Mouse (Mus musculus) hindbrain, postnatal 0 days (tissue): ENCODE results near the gene Pard6a. TPM values are rescaled to one million over a fixed set of nuclear protein-coding genes. Genes with fewer than 3 reads are reported as not detected.
A peak's percentile ranks its signal among the peaks of the same experiment; 100 is the strongest.

Experiments used
- ATAC-seq: fragments of 200-750 bp; cut with Nextera tagmentation; 2 replicates; pipeline ENCODE4 v1.8.0; 2017; ENCODE audit warnings: mild to moderate bottlenecking, moderate TSS enrichment, moderate library complexity
- DNase-seq: peaks from one replicate; pipeline ENCODE4 v3.0.0-alpha.2; 2015; ENCODE audit warnings: low spot score
- H3K27ac ChIP-seq: fragments of 300-500 bp; sonication (generic); 2 replicates; pipeline ENCODE4 v1.5.1; 2014; ENCODE audit warnings: mild to moderate bottlenecking
- H3K27me3 ChIP-seq: fragments of 300-500 bp; sonication (generic); 2 replicates; pipeline ENCODE4 v1.6.1; 2014; ENCODE audit warnings: low read length, mixed read lengths; ENCODE audit not compliant: insufficient read depth
- H3K36me3 ChIP-seq: fragments of 300-500 bp; sonication (generic); 2 replicates; pipeline ENCODE4 v1.6.1; 2014; ENCODE audit warnings: low read length, mixed read lengths; ENCODE audit not compliant: insufficient read depth
- H3K4me1 ChIP-seq: fragments of 300-500 bp; sonication (generic); 2 replicates; pipeline ENCODE4 v1.6.1; 2014; ENCODE audit warnings: antibody characterized with exemption, low read length, mixed read lengths; ENCODE audit not compliant: insufficient read depth
- H3K4me2 ChIP-seq: fragments of 300-500 bp; sonication (generic); 2 replicates; pipeline ENCODE4 v1.6.1; 2014; ENCODE audit warnings: low read depth, mild to moderate bottlenecking, low read length, moderate library complexity, mixed read lengths
- H3K4me3 ChIP-seq: fragments of 300-500 bp; sonication (generic); 2 replicates; pipeline ENCODE4 v1.5.1; 2014; ENCODE audit warnings: low read length
- H3K9ac ChIP-seq: fragments of 300-500 bp; sonication (generic); replicated peaks from 2 replicates; pipeline ENCODE4 v1.6.1; 2014; ENCODE audit warnings: mild to moderate bottlenecking, low read length, moderate library complexity, mixed read lengths
- H3K9me3 ChIP-seq: fragments of 300-500 bp; sonication (generic); 2 replicates; pipeline ENCODE4 v1.6.1; 2016; ENCODE audit warnings: low read length, mixed read lengths
- CTCF ChIP-seq: IDR thresholded peaks from 2 replicates; pipeline ENCODE4 v1.5.1; 2016; ENCODE audit warnings: antibody characterized with exemption, control low read depth, low read depth
- WGBS: fragments of 180-500 bp; shearing (Covaris S2); extraction: QIAGEN DNeasy Blood & Tissue Kit; methylation state at CpG from one replicate; pipeline ENCODE4 v1.1.7; 2014; 5-methylcytosine and 5-hydroxymethylcytosine counted together
- polyA plus RNA-seq: library from polyadenylated mRNA; unstranded; fragments of >200 nt; fragmentation: Nextera tagmentation; extraction: Ambion mirVana; gene quantifications from 2 replicates; pipeline ENCODE4 v1.2.1, GENCODE M21; 2015
- total RNA-seq: library from RNA; depleted of rRNA; stranded (reverse); fragments of >200 nt; gene quantifications from 2 replicates; pipeline ENCODE4 v1.2.3, GENCODE M21; 2014; rRNA removed

Pard6a gene
- 67.6 and 84.6 TPM in 2 replicates for total RNA-seq
- polyA plus RNA-seq = 74.4 and 75.5 TPM in 2 replicates

GRCm38 (mm10) chr8:105700966-105701824 lies at the start of gene Pard6a, which contains the start of gene Acd:
Gene Pard6a (plus strand): TSS chr8:105701148.
Gene Acd (minus strand): TSS chr8:105701102.
- H3K4me1 ChIP-seq = peaks cover 11% of the 10 kb centered on the region
- peak; percentile 34 for TF ChIP-seq CTCF
- peak within 1 kb of the TSS; percentile 53 for H3K9ac ChIP-seq
- under 1% methylated on average over 57 of the region's 60 CpGs for WGBS
- no peaks in the 10 kb centered on the region for H3K9me3 ChIP-seq
- peaks cover 24% of the 10 kb centered on the region; the same call in 1 of the 2 replicates for H3K36me3 ChIP-seq
- H3K4me2 ChIP-seq = peak within 1 kb of the TSS; percentile 98
- ATAC-seq = peak; percentile 80
- peak; percentile 97 for DNase-seq
- no peaks in the 10 kb centered on the region for H3K27me3 ChIP-seq
- peak within 1 kb of the TSS; percentile 92 for H3K27ac ChIP-seq
- H3K4me3 ChIP-seq = peak within 1 kb of the TSS; percentile 72

DNA sequence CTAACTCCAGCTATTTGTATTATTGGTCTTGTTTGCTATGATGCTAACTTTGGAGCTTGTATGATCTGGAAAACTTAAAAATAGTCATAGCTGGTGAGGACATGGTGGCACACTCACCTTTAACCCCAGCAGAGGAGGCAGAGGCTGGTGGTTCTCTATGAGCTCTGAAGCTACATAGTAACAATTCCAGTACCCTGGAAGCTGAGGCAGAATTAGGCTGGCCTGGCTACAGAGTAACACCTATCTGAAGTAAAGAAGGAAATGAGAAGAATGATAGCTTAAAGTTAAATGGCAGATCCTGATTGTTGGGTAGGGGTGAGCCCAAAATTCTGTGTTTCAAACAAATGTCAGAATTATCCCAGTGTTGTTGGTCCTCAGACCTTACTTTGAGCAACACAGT lies 43.3 kb upstream of the Pard6a start:
- no peak overlapping the region for H3K27ac ChIP-seq
- H3K4me2 ChIP-seq = no peak overlapping the region
- H3K9ac ChIP-seq = no peak overlapping the region
- ATAC-seq (no peak), DNase-seq (no peak)
- no peaks in the 10 kb centered on the region for H3K27me3 ChIP-seq
- H3K9me3 ChIP-seq = no peaks in the 10 kb centered on the region
- H3K4me3 ChIP-seq = no peak overlapping the region
- TF ChIP-seq CTCF = no peak
- no peaks in the 10 kb centered on the region for H3K4me1 ChIP-seq
- H3K36me3 ChIP-seq = 0 out of 2 replicates have a peak, but pooled peaks cover 5% of the 10 kb centered on the region

DNA sequence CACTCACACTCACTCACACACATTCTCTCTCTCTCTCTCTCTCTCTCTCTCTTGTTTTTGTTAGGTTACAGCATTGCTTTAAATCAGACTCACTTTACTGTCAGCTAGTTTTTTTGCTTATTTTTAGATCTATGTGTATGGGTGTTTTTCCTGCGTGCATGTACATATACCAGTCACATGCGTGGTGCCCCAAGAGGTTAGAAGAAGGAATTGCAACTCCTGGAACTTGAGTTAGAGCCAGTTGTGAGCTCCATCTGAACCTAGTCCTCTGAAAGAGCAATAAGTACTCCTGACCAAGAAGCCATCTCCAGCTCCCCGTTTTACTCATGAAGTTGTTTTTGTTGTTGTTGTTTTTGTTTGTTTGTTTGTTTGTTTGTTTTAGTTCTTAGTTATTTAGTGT lies 39.8 kb upstream of the Pard6a start:
- ATAC-seq (no peak), DNase-seq (peak; percentile 68)
- TF ChIP-seq CTCF = peak; percentile 64
- no peak overlapping the region for H3K4me3 ChIP-seq
- no peak overlapping the region for H3K9ac ChIP-seq
- H3K27ac ChIP-seq = no peak overlapping the region
- no peaks in the 10 kb centered on the region for H3K9me3 ChIP-seq
- 82% methylated on average over 3 of the region's 3 CpGs for WGBS
- H3K4me1 ChIP-seq = no peaks in the 10 kb centered on the region
- peaks cover 14% of the 10 kb centered on the region for H3K36me3 ChIP-seq
- H3K4me2 ChIP-seq = no peak overlapping the region
- no peaks in the 10 kb centered on the region for H3K27me3 ChIP-seq

DNA sequence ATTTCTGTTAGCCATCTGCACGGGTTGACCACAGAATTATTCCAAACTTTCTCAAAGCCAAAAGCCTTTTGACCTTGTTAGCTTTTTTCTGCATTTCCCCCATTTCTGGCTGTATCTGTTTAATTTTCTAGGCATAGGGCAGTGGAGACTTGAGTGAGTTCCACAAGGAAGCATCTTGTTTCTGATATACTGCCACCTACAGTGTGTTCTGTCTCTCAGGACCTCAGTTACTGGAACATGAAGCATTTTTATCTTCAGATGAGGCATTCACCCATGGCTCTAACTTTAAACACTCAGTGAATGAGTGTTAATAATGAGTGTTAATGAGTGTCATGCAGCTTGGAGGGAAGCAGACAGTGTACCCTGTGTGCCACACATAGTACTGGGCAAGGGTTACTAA lies 23.1 kb upstream of the Pard6a start:
- Histone ChIP-seq H3K27ac (no peak overlapping the region), H3K4me2 (no peak overlapping the region), H3K4me1 (no peaks in the 10 kb centered on the region), H3K4me3 (no peak overlapping the region), H3K27me3 (no peaks in the 10 kb centered on the region), H3K9ac (no peak overlapping the region), H3K36me3 (peaks cover 76% of the 10 kb centered on the region), H3K9me3 (no peaks in the 10 kb centered on the region)
- ATAC-seq = no peak
- WGBS = 93% methylated on average over 1 of the region's 1 CpGs
- no peak for DNase-seq
- TF ChIP-seq CTCF = peak; percentile 41

GRCm38 (mm10) chr8:105685325-105685724 lies 15.6 kb upstream of the Pard6a start:
- H3K9ac ChIP-seq = no peak overlapping the region
- H3K4me2 ChIP-seq = no peak overlapping the region
- WGBS = 88% methylated on average over 7 of the region's 7 CpGs
- H3K4me3 ChIP-seq = no peak overlapping the region
- no peak for TF ChIP-seq CTCF
- ATAC-seq = no peak
- no peaks in the 10 kb centered on the region for H3K4me1 ChIP-seq
- H3K27ac ChIP-seq = no peak overlapping the region
- H3K9me3 ChIP-seq = no peaks in the 10 kb centered on the region
- H3K36me3 ChIP-seq = peaks cover 36% of the 10 kb centered on the region
- no peaks in the 10 kb centered on the region for H3K27me3 ChIP-seq
- DNase-seq = no peak

DNA sequence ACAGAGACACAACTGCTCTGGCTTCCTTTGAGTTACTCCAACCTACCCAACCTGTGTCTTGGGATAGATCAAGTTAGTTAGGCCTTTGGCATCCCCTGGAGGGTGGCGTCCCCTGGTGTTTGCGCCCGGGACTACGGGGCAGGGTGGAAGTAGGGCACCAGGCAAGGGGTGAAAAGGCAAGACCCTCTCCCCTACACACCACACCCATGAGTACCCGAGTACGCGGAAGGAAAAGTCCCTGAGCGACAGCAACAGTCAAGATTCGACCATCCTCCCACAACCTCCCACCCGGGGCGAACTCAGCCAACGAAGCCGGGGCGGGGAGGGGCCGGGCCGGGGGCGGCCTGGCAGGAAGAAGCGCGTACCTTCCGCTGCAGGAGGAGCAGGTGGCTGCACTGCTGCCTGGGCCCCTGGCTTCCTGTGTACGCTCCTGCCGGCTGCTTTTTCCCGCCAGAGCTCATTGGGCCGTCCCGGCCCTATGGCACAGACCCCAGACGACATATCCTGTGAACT lies 15.1 kb upstream of the Pard6a start, which contains the start of gene Carmil2:
Carmil2 (plus strand) TSS at position 479 of the 513 bp plus-strand sequence.
- H3K4me1 ChIP-seq = no peaks in the 10 kb centered on the region
- H3K27me3 ChIP-seq = no peaks in the 10 kb centered on the region
- no peak within 1 kb of the TSS for H3K27ac ChIP-seq
- peak; percentile 72 for TF ChIP-seq CTCF
- 16% methylated on average over 26 of the region's 26 CpGs for WGBS
- peak within 1 kb of the TSS; percentile 36 for H3K4me2 ChIP-seq
- ATAC-seq = peak; percentile 41; the same call in 1 of the 2 replicates
- H3K36me3 ChIP-seq = peaks cover 30% of the 10 kb centered on the region
- H3K9ac ChIP-seq = no peak within 1 kb of the TSS
- DNase-seq = no peak
- H3K4me3 ChIP-seq = no peak within 1 kb of the TSS
- no peaks in the 10 kb centered on the region for H3K9me3 ChIP-seq
